Mouse (Mus musculus): ENCODE data around the gene Emc4. TPM values are rescaled to one million over a fixed set of nuclear protein-coding genes. Genes with fewer than 3 reads are reported as not detected.

Gene Emc4
- polyA plus RNA-seq, 1 experiment from 2014 or later, result 140 TPM

GRCm38 (mm10) chr2:112318905-112319304, 48.9 kb downstream of the Emc4 start:
- Histone ChIP-seq H3K4me3 (no peak overlapping the region), H3K9me3 (no peaks in the 10 kb centered on the region), H3K4me1 (replicated peaks) (no peaks in the 10 kb centered on the region), H3K27me3 (ENCODE audit: insufficient read depth, poor library complexity, severe bottlenecking) (no peaks in the 10 kb centered on the region), H3K27ac (no peak overlapping the region), H3K36me3 (no peaks in the 10 kb centered on the region)
- WGBS, result 93% methylated on average over 7 of the region's 7 CpGs
- DNase-seq (ENCODE audit: low spot score), result no peak

GRCm38 (mm10) chr2:112318227-112318626, 49.6 kb downstream of the Emc4 start:
- H3K9me3 ChIP-seq, result no peaks in the 10 kb centered on the region
- no peak overlapping the region for H3K27ac ChIP-seq
- WGBS, result 86% methylated on average over 2 of the region's 2 CpGs
- no peaks in the 10 kb centered on the region for H3K4me1 ChIP-seq (replicated peaks)
- DNase-seq (ENCODE audit: low spot score), result no peak
- no peaks in the 10 kb centered on the region for H3K27me3 ChIP-seq (ENCODE audit: insufficient read depth, poor library complexity, severe bottlenecking)
- no peak overlapping the region for H3K4me3 ChIP-seq
- no peaks in the 10 kb centered on the region for H3K36me3 ChIP-seq

- H3K9me3 ChIP-seq, result no peaks in the 10 kb centered on the region
- no peaks in the 10 kb centered on the region for H3K36me3 ChIP-seq
- WGBS, result 90% methylated on average over 7 of the region's 7 CpGs
- no peaks in the 10 kb centered on the region for H3K27me3 ChIP-seq (ENCODE audit: insufficient read depth, poor library complexity, severe bottlenecking)
- H3K27ac ChIP-seq, result no peak overlapping the region
- no peaks in the 10 kb centered on the region for H3K4me1 ChIP-seq (replicated peaks)
- DNase-seq (ENCODE audit: low spot score), result no peak
- no peak overlapping the region for H3K4me3 ChIP-seq
Measured at GRCm38 (mm10) chr2:112315638-112316037, 52.2 kb downstream of the Emc4 start.

Other genes starting within 250 kb of the Emc4 start
- not detected in 2 replicates for gene Olfr1316, start 233.1 kb downstream of the Emc4 start, polyA plus RNA-seq (2016; fragmentation: Nextera tagmentation; extraction: Ambion mirVana)
- not detected in 2 replicates for gene Olfr1317, start 227.7 kb downstream of the Emc4 start, polyA plus RNA-seq (2016; fragmentation: Nextera tagmentation; extraction: Ambion mirVana)
- gene Olfr1318, start 213.8 kb downstream of the Emc4 start, polyA plus RNA-seq (2016; fragmentation: Nextera tagmentation; extraction: Ambion mirVana), result not detected in 2 replicates
- gene Lpcat4, start 128.6 kb downstream of the Emc4 start, polyA plus RNA-seq (2016; fragmentation: Nextera tagmentation; extraction: Ambion mirVana), result 13.3 and 14.8 TPM in 2 replicates
- gene Nutm1, start 108.7 kb downstream of the Emc4 start, polyA plus RNA-seq (2016; fragmentation: Nextera tagmentation; extraction: Ambion mirVana), result not detected in 2 replicates
- 178 and 208 TPM in 2 replicates for gene Nop10, start 106.1 kb downstream of the Emc4 start, polyA plus RNA-seq (2016; fragmentation: Nextera tagmentation; extraction: Ambion mirVana)
- gene Slc12a6, start 102.2 kb downstream of the Emc4 start, polyA plus RNA-seq (2016; fragmentation: Nextera tagmentation; extraction: Ambion mirVana), result 8.7 and 11.2 TPM in 2 replicates
- gene Gm21985, start 101.7 kb downstream of the Emc4 start, polyA plus RNA-seq (2016; fragmentation: Nextera tagmentation; extraction: Ambion mirVana), result not detected in 2 replicates
- gene Katnbl1, start 11.2 kb upstream of the Emc4 start, polyA plus RNA-seq (2016; fragmentation: Nextera tagmentation; extraction: Ambion mirVana), result 37.7 and 42.1 TPM in 2 replicates
- gene Emc7, start 87.0 kb upstream of the Emc4 start, polyA plus RNA-seq (2016; fragmentation: Nextera tagmentation; extraction: Ambion mirVana), result 12.0 and 12.3 TPM in 2 replicates
- gene Chrm5, start 112.7 kb upstream of the Emc4 start, polyA plus RNA-seq (2016; fragmentation: Nextera tagmentation; extraction: Ambion mirVana), result not detected in 2 replicates
- gene Aven, start 124.9 kb upstream of the Emc4 start, polyA plus RNA-seq (2016; fragmentation: Nextera tagmentation; extraction: Ambion mirVana), result 6.3 and 7.4 TPM in 2 replicates